Mouse (Mus musculus): Measurements from ENCODE around the gene E2f6. TPM values are rescaled to one million over a fixed set of nuclear protein-coding genes. Genes with fewer than 3 reads are reported as not detected.

E2f6 gene
- total RNA-seq, 1 experiment from 2014 or later: 39.1 TPM

GRCm38 (mm10) chr12:16848501-16848900 lies 37.7 kb downstream of the E2f6 start:
- no peak for DNase-seq

GRCm38 (mm10) chr12:16849821-16850220 lies 39.1 kb downstream of the E2f6 start:
- DNase-seq: no peak

DNA sequence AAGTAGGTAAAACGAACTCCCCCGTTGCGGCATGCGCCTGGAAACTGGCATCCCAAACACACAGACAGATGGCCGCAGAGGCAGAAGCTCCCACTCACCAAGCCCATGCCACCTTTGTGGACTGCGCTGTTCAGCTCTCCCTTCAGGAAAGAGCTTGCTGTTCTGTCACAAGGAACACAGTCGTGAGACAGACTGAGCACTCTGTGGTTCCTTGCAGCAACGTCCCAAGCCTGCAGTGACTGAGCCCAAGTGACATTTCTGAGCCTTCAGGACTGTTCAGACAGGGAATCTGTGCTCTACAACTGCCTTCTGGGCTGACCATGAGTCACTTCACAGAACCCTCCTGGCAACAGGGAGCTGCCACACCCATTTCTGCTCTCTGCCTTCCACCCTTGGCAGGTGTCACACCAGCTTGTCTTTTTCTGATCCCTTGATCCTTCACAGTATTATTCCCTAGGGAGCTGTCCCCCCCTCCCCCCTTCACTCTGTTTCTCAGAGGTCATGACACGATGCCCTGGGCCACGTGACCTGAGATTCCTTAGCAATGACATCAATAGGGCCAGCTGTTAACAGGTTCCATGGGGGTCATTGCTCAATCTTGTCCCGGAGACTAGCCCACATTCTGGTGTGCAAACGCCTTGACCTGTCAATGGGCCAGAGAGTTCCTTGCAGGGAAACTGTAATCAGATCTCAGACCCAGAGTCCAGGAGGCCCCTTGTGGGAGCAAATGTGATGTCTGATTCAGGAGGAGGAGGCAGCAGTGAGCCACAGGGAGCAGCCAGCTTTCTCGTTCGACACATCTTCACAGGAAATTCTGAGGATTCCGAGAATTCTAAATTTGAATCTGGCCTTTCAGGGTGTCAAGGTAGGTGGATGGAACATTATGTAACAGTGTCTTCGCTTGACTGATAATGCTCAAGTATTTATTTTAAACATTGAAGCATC lies 39.9 kb downstream of the E2f6 start:
- peak; percentile 42 for DNase-seq

- peak; percentile 88 for DNase-seq
Measured at GRCm38 (mm10) chr12:16853431-16854165, 42.8 kb downstream of the E2f6 start.

- no peak for DNase-seq
Measured at GRCm38 (mm10) chr12:16855632-16856305, 45.0 kb downstream of the E2f6 start.

DNA sequence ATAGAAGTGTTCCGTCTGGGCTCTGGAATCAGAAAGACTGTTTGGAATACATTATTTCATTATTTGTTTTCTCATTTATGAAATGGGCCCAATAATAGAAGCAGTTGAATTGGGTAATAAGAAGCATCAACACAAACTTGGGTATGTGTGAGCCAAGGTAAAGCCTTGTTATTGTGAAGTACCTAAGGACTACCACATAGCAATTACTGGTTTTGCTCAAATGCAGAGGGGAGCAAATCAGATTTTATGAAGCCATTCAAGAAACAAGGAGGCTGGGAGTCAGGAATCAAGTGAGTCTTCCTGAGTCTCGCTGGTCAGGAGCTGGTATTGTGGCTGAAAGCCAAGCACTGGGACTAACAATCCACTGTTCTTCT lies 45.5 kb downstream of the E2f6 start:
- DNase-seq: no peak

GRCm38 (mm10) chr12:16858081-16858480 lies 47.3 kb downstream of the E2f6 start:
- no peak for DNase-seq

DNA sequence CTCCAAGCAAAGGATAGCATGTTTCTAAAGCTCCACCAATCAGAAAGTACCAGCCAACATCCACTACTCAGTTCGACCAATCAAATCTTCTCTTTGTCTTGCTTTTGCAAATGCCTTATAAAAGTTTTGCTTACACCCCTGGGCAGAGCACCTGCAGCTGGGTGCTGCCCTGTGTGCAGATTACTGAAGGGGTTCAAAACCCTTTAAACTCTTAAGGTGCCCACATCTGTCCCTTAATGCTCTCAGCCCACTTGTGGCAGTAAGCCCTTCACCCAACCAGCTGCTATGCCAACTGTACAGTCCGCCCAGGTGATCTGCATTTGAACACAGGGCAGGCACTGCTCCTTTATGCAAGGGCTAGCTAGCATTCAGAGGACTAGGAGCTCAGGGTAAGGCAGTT lies 49.0 kb downstream of the E2f6 start:
- no peak for DNase-seq

GRCm38 (mm10) chr12:16860533-16860932 lies 49.8 kb downstream of the E2f6 start:
- DNase-seq: no peak

- DNase-seq: no peak
Measured at GRCm38 (mm10) chr12:16860961-16861360, 50.2 kb downstream of the E2f6 start.

- DNase-seq: no peak
Measured at GRCm38 (mm10) chr12:16864477-16864876, 53.7 kb downstream of the E2f6 start.

- DNase-seq: no peak
Measured at GRCm38 (mm10) chr12:16865871-16866270, 55.1 kb downstream of the E2f6 start.

DNA sequence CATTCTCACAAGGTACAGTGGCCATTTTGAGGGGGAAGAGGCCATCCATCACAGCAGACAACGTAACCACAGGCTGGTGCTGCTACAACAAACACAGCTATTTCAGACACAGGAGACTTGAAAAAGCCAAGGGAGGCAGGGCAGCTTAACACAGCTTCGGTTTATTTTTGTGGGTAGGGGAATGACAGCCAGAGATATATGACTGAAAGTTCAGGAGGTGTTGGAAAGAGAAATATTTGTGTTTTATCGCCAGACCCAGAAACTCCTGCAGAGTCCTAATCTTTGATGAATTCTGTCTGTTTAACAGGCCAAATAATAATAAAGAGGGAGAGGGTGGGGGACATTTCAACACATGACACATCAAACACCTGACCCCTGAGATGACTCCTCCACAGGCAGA lies 55.7 kb downstream of the E2f6 start:
- no peak for DNase-seq

DNA sequence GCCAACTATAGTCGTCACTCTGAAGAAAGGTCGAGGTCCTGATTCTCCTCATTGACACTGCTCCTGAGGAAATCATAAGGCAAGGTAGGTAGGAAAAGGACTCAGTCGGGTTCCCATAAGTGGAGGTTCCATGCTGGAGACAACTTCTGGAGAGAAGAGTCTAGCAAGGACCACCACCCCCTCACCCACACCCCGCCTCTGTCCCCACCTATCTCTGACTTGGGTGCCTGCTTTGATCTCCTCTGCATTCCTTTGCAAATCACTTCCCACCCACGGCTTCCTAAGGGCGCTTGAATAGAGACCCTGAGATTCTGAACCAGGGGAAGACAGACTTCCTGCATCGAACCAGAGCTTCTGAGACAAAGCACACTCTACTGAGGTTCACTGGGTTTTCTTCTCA lies 56.5 kb downstream of the E2f6 start:
- no peak for DNase-seq

DNA sequence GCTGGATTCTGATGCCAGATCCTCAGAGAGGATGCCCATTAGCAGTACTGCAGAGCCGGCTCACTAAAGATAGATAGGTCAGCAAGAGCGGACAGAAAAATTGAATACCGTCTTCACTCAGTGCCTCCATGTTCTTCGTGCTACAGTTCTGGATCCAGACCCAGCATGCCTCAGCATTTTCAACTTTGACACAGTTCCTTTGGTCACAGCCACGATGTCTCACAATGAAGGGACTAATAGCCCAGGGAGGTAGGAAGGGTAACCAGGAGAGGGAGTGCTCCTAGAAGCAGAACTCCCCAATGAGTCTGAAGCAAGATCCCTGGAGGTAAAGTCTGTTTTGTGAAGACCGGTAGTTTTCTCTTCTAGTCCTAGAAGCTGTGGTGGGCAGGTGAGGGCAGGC lies 57.9 kb downstream of the E2f6 start:
- no peak for DNase-seq

DNA sequence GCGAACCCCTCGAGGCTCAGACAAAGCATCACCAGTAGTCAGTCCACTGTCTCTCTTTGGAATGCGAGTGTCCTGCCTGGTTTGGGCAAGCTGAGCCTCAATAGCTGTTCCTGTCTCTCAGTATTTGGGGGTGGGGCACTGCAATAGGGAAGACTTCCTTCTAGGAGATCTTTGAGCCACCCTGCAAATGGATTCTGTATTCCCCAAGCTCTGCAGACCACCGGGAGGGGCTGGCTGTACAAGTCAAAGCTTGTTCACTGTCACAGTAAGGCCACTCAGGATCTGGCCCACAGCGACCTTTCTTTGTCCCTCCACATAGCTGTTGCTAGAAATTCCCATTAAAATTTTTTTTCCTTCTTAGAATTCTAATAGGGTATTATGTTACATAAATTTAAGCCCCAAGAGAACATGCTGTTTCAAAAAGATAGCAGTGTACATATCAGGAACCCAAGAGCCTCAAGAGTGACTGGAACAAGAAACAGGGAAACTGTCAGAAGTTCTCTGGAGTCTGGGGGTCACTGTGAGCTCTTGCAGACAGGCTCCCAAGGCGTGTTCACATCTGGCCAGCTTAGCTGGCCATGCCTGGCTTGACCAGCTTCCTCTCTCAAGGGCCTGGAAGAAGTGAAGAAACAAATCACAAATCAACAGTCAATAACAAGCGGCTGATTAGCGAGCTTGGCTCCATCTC lies 58.5 kb downstream of the E2f6 start:
- DNase-seq: no peak

DNA sequence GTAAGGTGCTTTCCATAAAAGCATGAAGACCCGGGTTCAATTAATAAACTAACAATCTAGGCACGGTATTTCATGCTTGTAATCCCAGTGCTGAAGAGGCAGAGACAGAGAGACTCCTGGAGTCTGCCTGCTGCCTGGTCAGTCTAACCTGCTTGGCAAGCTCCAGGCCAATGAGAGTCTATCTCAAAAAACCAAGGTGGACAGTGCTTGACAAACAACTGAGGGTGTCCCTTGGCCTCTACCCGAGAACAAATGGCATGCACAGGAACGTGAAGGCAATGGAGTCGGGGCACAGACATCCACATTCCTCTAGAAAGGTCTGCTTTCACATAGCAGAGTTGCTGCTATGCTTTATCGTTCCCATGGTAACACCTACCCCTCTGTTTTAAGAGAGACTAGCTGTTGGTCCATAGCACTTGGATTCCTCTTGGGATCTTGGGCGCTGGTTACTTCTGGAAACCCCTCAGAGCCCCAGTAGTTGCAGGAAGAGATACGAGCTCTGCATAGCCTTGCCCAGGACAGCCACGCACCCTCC lies 59.2 kb downstream of the E2f6 start:
- no peak for DNase-seq

DNA sequence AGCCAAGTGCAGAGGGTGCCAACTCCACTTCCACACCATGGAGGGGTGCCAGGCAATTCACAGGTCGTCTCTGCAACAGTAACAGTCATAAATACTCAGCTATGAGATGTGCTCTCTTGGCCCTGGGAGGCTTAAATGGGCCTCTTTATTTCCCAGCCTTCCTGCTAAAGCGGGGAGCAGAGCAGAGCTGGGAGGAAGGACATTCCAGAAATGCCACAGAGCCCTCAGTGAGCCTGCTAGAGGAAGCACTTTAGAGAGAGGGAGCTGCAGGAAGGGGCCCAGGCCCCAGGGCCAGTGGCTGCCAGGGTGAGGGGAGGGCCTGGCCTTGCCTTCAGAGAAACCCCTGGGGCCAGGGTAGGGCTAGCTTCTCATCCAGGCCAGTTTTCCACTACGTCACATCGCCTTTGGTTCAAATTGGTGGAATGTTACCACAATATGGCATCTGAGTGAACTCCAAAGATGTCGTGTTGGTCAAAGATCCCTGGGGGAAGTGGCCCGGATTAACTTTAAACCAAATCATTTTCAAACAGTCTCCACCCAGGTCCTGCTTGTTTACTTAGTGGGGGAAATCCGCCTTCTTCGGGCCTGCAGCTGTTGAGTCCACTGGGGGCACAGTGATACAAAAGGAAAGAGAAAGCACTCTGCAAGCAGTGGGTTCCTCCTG lies 59.8 kb downstream of the E2f6 start:
- peak; percentile 50 for DNase-seq

DNA sequence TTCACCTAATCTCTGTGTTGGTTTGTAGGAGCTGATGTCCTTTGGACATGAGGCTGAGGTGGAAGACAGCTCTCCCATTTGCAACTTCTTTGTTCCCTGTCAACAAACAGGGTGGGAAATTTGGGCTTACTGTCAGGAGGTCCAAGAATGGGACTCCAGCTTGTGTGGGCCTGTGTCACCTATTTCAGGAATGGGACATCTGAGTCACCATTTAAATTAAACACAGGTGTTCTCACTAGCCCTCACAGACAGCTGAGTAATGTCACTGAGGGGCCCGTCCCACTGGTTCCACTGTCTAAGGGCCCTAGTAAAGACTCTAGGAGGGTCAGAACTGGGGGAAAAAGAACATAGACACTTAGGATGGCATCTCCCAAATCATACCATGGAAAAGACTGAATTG lies 61.2 kb downstream of the E2f6 start:
- no peak for DNase-seq

GRCm38 (mm10) chr12:16872926-16873464 lies 62.2 kb downstream of the E2f6 start:
- no peak for DNase-seq

GRCm38 (mm10) chr12:16873549-16873948 lies 62.8 kb downstream of the E2f6 start:
- DNase-seq: no peak
